In the genomic region with DNA sequence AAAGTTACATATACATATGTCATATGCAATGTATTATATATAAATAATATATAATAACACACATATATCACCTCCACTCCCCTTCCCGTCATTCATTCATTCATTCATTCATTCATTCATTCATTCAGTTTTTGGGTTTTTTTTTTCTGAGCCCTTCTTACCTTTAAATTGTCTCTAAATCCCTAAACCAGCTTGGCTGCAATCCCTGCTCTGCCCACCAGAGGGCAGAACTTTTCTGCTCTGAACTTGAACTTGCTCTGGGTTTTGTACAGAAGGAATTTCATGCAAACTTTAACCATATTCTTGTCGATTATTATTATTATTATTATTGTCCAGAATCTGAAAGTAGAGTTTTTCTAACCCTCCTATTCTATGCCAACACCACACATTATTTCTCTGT, we compare ENCODE assay signal across 7 mouse cellular contexts. TPM values are rescaled to one million over a fixed set of nuclear protein-coding genes. Genes with fewer than 3 reads are reported as not detected.
DNase-seq lines count a peak whose midpoint lies in the region; ATAC-seq lines count a peak whose summit lies in the region.

No protein-coding gene starts in this region.

- no peak overlapping the region for H3K9ac ChIP-seq in kidney, embryonic 14.5 days (ENCODE audit: low read depth, low read length)

- 5% methylated on average over 2 of the region's 2 CpGs for WGBS in kidney, embryonic 14.5 days

- DNase-seq in kidney, adult 18-20 months, result peak; percentile 82
- DNase-seq in NIH3T3 (ENCODE audit: low read depth), result peak; percentile 92
- DNase-seq in embryo, embryonic 10.5 days (ENCODE audit: low spot score), result peak; percentile 87
- DNase-seq in left cerebral cortex, postnatal 25 days (ENCODE audit: low spot score in 2 of 2), result peak; percentile 64 to 70
- DNase-seq in retina, embryonic 14.5 days (ENCODE audit: low spot score), result peak; percentile 90

- no peaks in the 10 kb centered on the region for H3K36me3 ChIP-seq in kidney, embryonic 14.5 days (ENCODE audit: control insufficient read depth, insufficient read depth, low read length)

- H3K27ac ChIP-seq in kidney, embryonic 14.5 days (ENCODE audit: low read depth, low read length), result no peak overlapping the region

- H3K9me3 ChIP-seq in kidney, embryonic 14.5 days (ENCODE audit: control insufficient read depth, low read length), result 0 out of 2 replicates have a peak, but pooled peaks cover 5% of the 10 kb centered on the region

- no peaks in the 10 kb centered on the region for H3K4me1 ChIP-seq in kidney, embryonic 14.5 days (ENCODE audit: control insufficient read depth, insufficient read depth, low read length)

- intact Hi-C loops in left cerebral cortex, postnatal 25 days (cut with DNase I), result loop anchor here (1.0 kb wide), 1 partner anchor 24 kb away; no protein-coding TSS in a partner anchor

- H3K27me3 ChIP-seq in kidney, embryonic 14.5 days (ENCODE audit: control insufficient read depth, insufficient read depth, low read length), result peaks cover 29% of the 10 kb centered on the region

- H3K4me3 ChIP-seq in kidney, embryonic 14.5 days (ENCODE audit: low read length), result no peak overlapping the region

- no peak for ATAC-seq in kidney, embryonic 14.5 days (ENCODE audit: low FRiP score, low TSS enrichment)
- ATAC-seq in CD4-positive, CD25-positive, alpha-beta regulatory T cell, adult 4 months, result peak; percentile 51

- no peak overlapping the region for H3K4me2 ChIP-seq in kidney, embryonic 14.5 days (replicated peaks; ENCODE audit: low read depth, low read length)

RNA-seq across cellular contexts. Expression of a gene that starts 7.3 kb away (rescaled TPM):
- 20.5 and 23.2 TPM in 2 replicates for polyA plus RNA-seq in kidney, embryonic 14.5 days (2014; fragmentation: Nextera tagmentation; extraction: Ambion mirVana)
- not detected for polyA plus RNA-seq in CD4-positive, CD25-positive, alpha-beta regulatory T cell, adult 4 months (2017; shearing (Covaris generic))
- 100 to 1,000 TPM; 138 to 142 TPM for total RNA-seq in left cerebral cortex, postnatal 25 days (2021)

RNA-seq across cellular contexts. Expression of a gene that starts 14.2 kb away (rescaled TPM):
- not detected in 2 replicates for polyA plus RNA-seq in kidney, embryonic 14.5 days (2014; fragmentation: Nextera tagmentation; extraction: Ambion mirVana)
- not detected for polyA plus RNA-seq in CD4-positive, CD25-positive, alpha-beta regulatory T cell, adult 4 months (2017; shearing (Covaris generic))
- under 1 TPM; 0.14 to 0.30 TPM for total RNA-seq in left cerebral cortex, postnatal 25 days (2021)

RNA-seq across cellular contexts. Expression of a gene that starts 14.9 kb away (rescaled TPM):
- polyA plus RNA-seq in kidney, embryonic 14.5 days (2014; fragmentation: Nextera tagmentation; extraction: Ambion mirVana), result 12.1 and 14.9 TPM in 2 replicates
- under 1 TPM in 1 of 2 experiments, not detected in 1; 0.44 TPM for polyA plus RNA-seq in CD4-positive, CD25-positive, alpha-beta regulatory T cell, adult 4 months (2017; shearing (Covaris generic))
- total RNA-seq in left cerebral cortex, postnatal 25 days (2021), result 10 to 100 TPM; 25.0 to 37.5 TPM

RNA-seq across cellular contexts. Expression of a gene that starts 25.7 kb away (rescaled TPM):
- 13.3 and 13.6 TPM in 2 replicates for polyA plus RNA-seq in kidney, embryonic 14.5 days (2014; fragmentation: Nextera tagmentation; extraction: Ambion mirVana)
- under 1 TPM; 0.46 to 0.83 TPM for polyA plus RNA-seq in CD4-positive, CD25-positive, alpha-beta regulatory T cell, adult 4 months (2017; shearing (Covaris generic))
- 1 to 10 TPM; 1.6 to 2.2 TPM for total RNA-seq in left cerebral cortex, postnatal 25 days (2021)

RNA-seq across cellular contexts. Expression of a gene that starts 44.5 kb away (rescaled TPM):
- 26.7 and 39.4 TPM in 2 replicates for polyA plus RNA-seq in kidney, embryonic 14.5 days (2014; fragmentation: Nextera tagmentation; extraction: Ambion mirVana)
- 1 to 10 TPM; 5.0 to 6.4 TPM for polyA plus RNA-seq in CD4-positive, CD25-positive, alpha-beta regulatory T cell, adult 4 months (2017; shearing (Covaris generic))
- 100 to 1,000 TPM; 122 to 133 TPM for total RNA-seq in left cerebral cortex, postnatal 25 days (2021)

Comparison
In these comparisons a context has a peak if more than half of its experiments do, and no peak if none do; other contexts are left out.
1. RNA of a gene that starts 7.3 kb away (polyA plus RNA-seq): 20.5 to 23.2 TPM in kidney, embryonic 14.5 days; not detected in CD4-positive, CD25-positive, alpha-beta regulatory T cell, adult 4 months; every median in the first group is over 10 times any median in the second.
2. Peak in every context shown above with its lines, with median percentiles within 50 percentile points of each other: DNase-seq.